Mouse (Mus musculus): ENCODE results near the gene 2610528A11Rik.
"Not testable (repeated sequence)": the region's sequence is repeated elsewhere in the genome, so short reads cannot be mapped to it uniquely, and the experiment has no call there.

2610528A11Rik gene

GRCm38 (mm10) chr14:37113922-37114321 is at the start of gene 2610528A11Rik:
2610528A11Rik (minus strand) TSS chr14:37114022.
- DNase-seq (ENCODE audit: low read depth): no peak

- no peak for DNase-seq (ENCODE audit: low read depth)
Observed at GRCm38 (mm10) chr14:37163277-37163956, 49.6 kb upstream of the 2610528A11Rik start.

GRCm38 (mm10) chr14:37154391-37154790 is 40.6 kb upstream of the 2610528A11Rik start:
- DNase-seq (ENCODE audit: low read depth): no peak

- no peak for DNase-seq (ENCODE audit: low read depth)
Observed at GRCm38 (mm10) chr14:37139051-37139710, 25.4 kb upstream of the 2610528A11Rik start.

- not testable (repeated sequence) for DNase-seq (ENCODE audit: low read depth)
Observed at GRCm38 (mm10) chr14:37137596-37137995, 23.8 kb upstream of the 2610528A11Rik start.

GRCm38 (mm10) chr14:37136110-37136509 is 22.3 kb upstream of the 2610528A11Rik start:
- DNase-seq (ENCODE audit: low read depth): no peak

- no peak for DNase-seq (ENCODE audit: low read depth)
Observed at GRCm38 (mm10) chr14:37135671-37136070, 21.8 kb upstream of the 2610528A11Rik start.

GRCm38 (mm10) chr14:37135127-37135593 is 21.3 kb upstream of the 2610528A11Rik start, which contains the start of gene Ghitm:
Ghitm (minus strand) TSS chr14:37135272.
- DNase-seq (ENCODE audit: low read depth): peak; percentile 98

- peak; percentile 85 for DNase-seq (ENCODE audit: low read depth)
Observed at GRCm38 (mm10) chr14:37134304-37135126, 20.7 kb upstream of the 2610528A11Rik start.

- DNase-seq (ENCODE audit: low read depth): peak; percentile 76
Observed at GRCm38 (mm10) chr14:37127652-37128051, 13.8 kb upstream of the 2610528A11Rik start.

GRCm38 (mm10) chr14:37119233-37119632 is 5.4 kb upstream of the 2610528A11Rik start:
- DNase-seq (ENCODE audit: low read depth): no peak

GRCm38 (mm10) chr14:37112931-37113330 is 891 bp downstream of the 2610528A11Rik start:
- DNase-seq (ENCODE audit: low read depth): no peak

GRCm38 (mm10) chr14:37111371-37111770 is 2.5 kb downstream of the 2610528A11Rik start:
- no peak for DNase-seq (ENCODE audit: low read depth)

- no peak for DNase-seq (ENCODE audit: low read depth)
Observed at GRCm38 (mm10) chr14:37110456-37110855, 3.4 kb downstream of the 2610528A11Rik start.

GRCm38 (mm10) chr14:37109975-37110374 is 3.8 kb downstream of the 2610528A11Rik start:
- DNase-seq (ENCODE audit: low read depth): no peak

- no peak for DNase-seq (ENCODE audit: low read depth)
Observed at GRCm38 (mm10) chr14:37109460-37109859, 4.4 kb downstream of the 2610528A11Rik start.

GRCm38 (mm10) chr14:37105846-37106245 is 8.0 kb downstream of the 2610528A11Rik start:
- no peak for DNase-seq (ENCODE audit: low read depth)

GRCm38 (mm10) chr14:37104747-37105146 is 9.1 kb downstream of the 2610528A11Rik start:
- no peak for DNase-seq (ENCODE audit: low read depth)

- no peak for DNase-seq (ENCODE audit: low read depth)
Observed at GRCm38 (mm10) chr14:37102484-37102883, 11.3 kb downstream of the 2610528A11Rik start.

GRCm38 (mm10) chr14:37101531-37101930 is 12.3 kb downstream of the 2610528A11Rik start:
- DNase-seq (ENCODE audit: low read depth): no peak

- no peak for DNase-seq (ENCODE audit: low read depth)
Observed at GRCm38 (mm10) chr14:37097956-37098530, 15.8 kb downstream of the 2610528A11Rik start, which contains the start of gene Cdhr1. Cdhr1 (minus strand) TSS chr14:37098347.

GRCm38 (mm10) chr14:37095556-37095955 is 18.3 kb downstream of the 2610528A11Rik start:
- DNase-seq (ENCODE audit: low read depth): no peak

All from induced T-regulatory cell, adult 2 months (primary cell).